Mouse (Mus musculus) kidney, adult 2 months (tissue): Measurements from ENCODE around the gene Gm21974.

ENCODE experiments used
- CTCF ChIP-seq: fragments of 200-500 bp; conservative IDR thresholded peaks from 2 replicates; pipeline ENCODE4 v1.5.1; 2011; ENCODE audit warnings: low read depth, mild to moderate bottlenecking, control low read depth, low read length, moderate library complexity, mixed read lengths; ENCODE audit not compliant: insufficient read depth, insufficient read length
- POLR2A ChIP-seq: fragments of 200-500 bp; IDR thresholded peaks from one replicate; pipeline ENCODE4 v1.6.1; 2011; ENCODE audit warnings: low read depth, low read length, control low read depth

- no peak for TF ChIP-seq POLR2A
- no peak for TF ChIP-seq CTCF
Measured at GRCm38 (mm10) chr7:127932273-127933031, 37.2 kb upstream of the Gm21974 start.
